Mouse (Mus musculus) stomach, postnatal 0 days (tissue): ENCODE data around the gene AC134908.4.

Experiments
- CTCF ChIP-seq: IDR thresholded peaks from 2 replicates; pipeline ENCODE4 v1.5.1; 2016; ENCODE audit warnings: antibody characterized with exemption, low read depth, mild to moderate bottlenecking, moderate library complexity
- EP300 ChIP-seq: optimal IDR thresholded peaks from 2 replicates; pipeline ENCODE3; 2016; ENCODE audit warnings: antibody characterized with exemption

DNA sequence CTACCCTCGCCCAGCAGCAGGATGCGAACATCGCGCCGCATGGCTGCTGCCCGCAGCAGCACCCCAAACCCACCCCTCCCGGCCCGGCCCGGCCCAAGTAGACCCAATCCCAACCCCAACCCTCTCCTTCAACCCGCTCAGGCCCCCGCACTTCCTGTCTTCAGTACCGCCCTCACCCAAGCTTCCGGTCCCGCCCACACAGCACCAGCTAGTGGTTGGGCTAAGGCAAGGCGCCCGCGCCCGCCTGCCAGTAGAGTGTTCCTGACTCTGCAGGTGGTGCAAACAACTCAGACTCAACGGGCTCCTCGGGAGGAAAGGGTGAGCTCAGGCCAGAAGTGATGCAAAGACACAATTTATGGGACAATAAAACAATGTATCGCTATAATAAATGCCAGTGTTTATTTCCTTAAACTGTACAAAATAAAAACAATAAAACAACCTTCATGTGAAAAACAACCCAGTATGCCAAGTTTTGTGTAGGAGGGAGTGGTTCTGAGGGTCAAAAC is 49.0 kb upstream of the AC134908.4 start, which contains the start of gene Rhot2:
- peak; percentile 83 for TF ChIP-seq CTCF
- TF ChIP-seq EP300: no peak
